Mouse (Mus musculus): ENCODE data around the gene Gm4985.
"Not testable (repeated sequence)": the region's sequence is repeated elsewhere in the genome, so short reads cannot be mapped to it uniquely, and the experiment has no call there.

Gm4985 gene

GRCm38 (mm10) chrX:23958834-23959233 lies at the start of gene Gm4985:
Gm4985 (minus strand) TSS chrX:23958934.
- not testable (repeated sequence) for DNase-seq

GRCm38 (mm10) chrX:23954161-23954560 lies 4.6 kb downstream of the Gm4985 start:
- no peak for DNase-seq

Measured in embryo, embryonic 11 days (tissue).